Mouse (Mus musculus) neural tube, embryonic 10.5 days (tissue): ENCODE results near the gene Scaf8.

Experiments
- DNase-seq: peaks from one replicate; pipeline ENCODE4 v3.0.0-alpha.2; 2017; ENCODE audit warnings: low spot score; ENCODE audit errors: extremely low spot score

Gene Scaf8

DNA sequence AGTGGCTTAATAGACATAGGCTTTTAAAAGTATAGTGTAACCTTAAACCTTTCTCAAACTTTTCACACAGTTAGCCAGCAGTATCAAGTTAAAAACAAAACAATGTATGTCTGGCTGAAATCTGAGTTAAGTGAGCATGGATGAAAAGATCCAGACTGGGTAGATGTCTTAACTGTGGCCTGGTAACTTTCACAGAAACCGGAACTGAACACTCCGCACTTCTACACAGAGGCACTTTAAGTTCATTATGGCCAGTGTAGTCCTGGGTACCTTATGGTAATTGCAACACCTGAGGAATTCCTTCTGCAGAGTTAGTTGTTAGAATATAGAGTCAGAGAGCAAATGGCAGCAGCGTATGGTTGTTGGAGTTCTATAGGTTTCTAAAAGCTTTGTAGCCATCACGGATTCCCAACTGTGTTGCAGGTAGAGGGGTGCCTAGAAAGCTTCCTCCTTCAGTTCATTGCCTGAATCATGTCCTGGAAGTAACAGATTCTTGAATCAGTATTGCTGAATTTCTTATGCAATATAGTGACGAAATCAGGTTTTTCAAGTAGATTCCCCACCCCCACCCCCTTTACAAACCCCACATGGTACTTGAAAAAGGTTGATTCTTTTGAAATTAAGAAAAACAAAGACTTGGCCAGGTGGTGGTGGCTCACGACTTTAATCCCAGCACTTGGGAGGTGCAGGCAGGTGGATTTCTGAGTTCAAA, 92.9 kb downstream of the Scaf8 start:
- DNase-seq = no peak

DNA sequence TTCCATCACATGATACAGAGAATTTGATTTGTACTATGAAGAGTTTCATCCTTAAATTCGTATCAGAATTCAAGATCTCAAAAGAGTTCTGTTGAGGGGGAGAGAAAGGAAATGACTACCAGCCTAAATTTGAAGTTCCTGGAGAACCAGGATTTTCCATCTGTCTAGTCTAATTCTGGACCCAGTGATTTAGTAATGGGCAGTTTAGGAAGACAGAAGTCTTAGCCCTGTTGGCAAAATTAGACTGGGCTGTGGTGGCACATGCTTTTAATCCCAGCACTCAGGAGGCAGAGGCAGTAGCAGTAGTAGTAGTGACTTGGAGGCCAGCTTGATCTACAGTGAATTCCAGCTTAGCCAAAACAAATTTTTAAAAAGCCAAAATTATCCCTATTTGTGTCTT, 93.7 kb downstream of the Scaf8 start:
- DNase-seq = no peak

DNA sequence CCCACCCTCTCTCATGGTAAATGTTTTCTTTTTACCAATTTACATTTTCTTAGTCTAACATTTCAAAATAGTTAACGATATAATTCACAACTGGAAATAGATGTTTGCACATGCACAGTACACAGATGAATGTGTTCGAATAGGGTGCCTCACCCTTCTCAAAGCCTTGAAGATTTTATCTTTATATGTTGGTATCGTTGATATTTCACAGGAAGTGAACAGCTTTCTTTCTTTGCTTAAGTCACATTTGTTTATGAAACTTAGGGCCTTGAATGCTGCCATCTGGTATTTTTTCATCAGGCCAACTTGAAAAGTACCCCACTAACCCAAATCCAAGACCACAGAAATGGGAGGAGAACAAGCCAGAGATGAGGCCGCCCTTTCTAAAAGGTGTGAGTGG, 94.8 kb downstream of the Scaf8 start:
- DNase-seq = no peak

DNA sequence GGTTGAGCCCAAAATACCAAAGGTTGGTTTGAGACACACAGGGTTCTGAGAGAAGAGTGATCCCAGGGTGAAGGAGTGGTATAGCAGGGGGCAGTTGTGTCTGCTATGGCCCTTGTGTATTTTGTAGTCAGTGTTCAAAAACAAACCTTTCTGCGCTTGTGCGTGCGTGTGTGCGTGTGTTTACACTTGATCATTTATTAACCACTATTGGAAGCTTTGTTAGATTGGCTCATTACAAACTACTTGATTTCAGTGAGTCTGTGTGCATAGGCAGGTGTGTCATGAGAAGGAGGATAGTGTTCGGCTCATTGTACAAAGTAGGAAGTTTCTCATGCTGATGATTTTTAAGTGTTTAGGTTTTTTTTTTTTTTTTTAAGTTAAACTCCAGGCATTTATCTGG, 95.4 kb downstream of the Scaf8 start:
- no peak for DNase-seq

DNA sequence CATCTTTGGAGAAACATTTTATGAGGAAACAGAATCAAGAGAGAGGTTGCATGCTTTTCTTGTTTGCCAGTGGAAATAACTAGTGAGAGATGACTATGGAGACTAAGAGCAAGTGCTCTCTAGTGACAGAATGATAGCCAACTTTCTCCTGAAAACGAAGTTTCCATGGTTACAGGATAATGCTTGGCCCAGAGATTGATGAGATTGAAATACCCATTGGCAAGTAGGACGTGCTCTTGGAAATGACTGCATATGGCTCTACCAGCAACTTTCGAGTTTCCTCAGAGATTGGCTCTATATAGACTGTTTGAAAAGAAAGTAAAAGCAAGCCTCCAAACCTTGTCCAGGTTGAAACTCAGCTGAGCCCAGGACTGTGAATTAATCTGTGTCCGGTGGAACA, 97.3 kb downstream of the Scaf8 start:
- DNase-seq = no peak

DNA sequence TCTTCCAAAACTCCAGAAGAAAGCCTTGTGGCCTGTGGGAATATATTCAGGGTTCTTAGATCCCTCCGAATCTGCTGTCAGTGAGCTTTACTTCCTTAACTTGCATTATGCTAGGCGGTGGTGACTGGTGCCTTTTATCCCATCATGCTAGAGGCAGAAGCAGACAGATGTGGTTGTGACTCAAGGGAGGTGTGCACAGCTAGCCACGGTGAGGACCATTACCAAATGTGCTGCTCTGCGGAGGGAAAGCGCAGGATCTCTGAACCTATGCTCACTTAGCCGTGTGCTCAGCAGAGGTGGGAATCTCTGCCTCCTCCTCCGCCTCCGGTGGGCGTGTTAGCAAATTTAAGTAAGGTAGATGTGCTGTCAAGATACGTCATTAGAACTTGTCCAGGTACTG, 98.1 kb downstream of the Scaf8 start:
- DNase-seq = no peak

DNA sequence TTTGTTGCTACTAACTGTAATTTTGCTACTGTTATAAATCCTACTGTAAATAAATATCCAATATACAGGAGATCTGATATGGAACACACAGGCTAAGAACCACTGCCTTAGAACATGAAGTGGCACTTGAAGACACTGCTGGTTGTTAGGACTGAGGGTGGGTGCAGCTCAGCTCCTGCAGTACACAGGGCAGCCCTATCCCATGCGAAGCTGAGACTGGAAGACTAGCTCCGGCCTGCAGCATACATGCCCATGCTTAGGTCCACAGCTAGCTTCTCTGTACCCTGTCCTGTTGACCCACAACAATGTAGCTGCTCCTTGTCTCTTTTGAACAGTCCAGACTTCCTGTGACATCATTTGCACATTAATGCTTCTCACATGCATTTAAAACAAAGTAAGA, 100.1 kb downstream of the Scaf8 start:
- DNase-seq = no peak

DNA sequence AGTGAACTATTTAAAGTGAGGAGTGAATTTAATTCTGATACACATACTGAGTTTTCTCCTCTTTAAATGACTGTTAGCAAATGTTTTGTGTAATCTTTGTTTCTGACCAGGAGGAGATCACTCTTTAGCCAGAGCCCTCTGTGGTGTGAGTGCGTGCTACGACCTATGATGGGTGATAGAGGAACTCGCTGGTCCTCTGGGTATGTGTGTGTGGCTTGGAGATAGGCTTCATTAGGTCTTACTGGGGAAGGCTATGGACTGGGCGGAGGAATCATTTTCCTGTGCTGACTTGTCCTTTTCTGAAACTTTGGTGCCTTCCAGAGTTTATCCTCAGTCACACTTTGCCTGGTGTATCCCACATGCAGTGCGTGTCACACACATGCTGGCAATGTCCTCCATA, 102.3 kb downstream of the Scaf8 start:
- no peak for DNase-seq

DNA sequence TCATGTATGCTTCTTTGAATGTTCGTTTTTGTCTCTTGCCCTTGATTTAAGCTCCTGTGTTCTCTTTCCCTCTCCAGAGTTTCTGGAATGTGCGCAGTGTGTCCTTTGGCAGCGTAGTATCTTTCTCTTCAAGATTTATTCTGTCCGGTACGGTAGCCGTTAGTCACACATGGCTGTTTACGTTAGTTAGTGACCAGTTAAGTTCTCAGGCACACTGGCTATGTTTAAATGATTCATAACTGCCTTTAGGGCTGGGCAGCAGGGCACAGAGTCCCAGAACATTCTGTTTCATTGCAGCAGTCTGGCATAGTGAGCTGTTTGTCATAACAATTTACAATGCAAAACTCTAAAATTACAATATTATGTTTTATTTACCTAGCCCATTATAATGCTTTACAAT, 103.6 kb downstream of the Scaf8 start:
- no peak for DNase-seq

DNA sequence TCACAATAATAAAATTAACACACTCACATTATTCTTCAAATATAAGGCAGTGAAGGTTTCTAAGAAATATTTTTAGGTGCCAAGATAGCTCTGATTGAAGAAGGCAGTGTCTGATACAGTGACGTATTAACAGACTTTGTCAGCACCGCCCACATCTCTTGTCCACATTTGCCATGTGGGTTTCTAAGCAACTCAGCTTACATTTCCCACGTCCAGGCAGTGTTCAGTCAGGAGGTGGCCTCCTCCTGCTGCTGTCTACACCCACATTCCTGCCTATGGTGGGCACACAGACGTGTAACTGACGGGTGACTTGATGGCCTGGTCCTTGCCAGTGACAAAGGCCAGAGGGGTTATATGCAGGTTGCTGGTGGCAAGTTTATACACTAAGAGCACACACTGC, 104.1 kb downstream of the Scaf8 start:
- DNase-seq = no peak

DNA sequence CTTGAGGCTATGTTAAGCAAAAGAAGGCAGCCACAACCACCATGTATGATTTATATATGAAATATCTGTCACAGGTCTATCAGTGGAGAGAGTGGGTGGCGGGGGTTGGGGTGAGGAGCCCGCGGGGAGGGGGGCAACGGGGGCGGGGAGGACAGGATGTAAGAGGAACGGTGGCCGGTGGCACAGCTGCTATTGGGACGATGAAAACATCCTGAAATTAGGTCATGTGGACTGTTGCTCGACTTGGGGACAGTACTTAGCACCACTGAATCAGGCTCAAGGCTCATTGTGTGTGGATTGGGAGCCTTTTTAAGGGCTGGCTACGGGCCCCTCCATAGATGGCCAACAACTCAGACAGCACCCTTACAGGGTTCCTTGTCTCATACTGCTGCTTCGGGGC, 105.4 kb downstream of the Scaf8 start:
- DNase-seq = no peak

DNA sequence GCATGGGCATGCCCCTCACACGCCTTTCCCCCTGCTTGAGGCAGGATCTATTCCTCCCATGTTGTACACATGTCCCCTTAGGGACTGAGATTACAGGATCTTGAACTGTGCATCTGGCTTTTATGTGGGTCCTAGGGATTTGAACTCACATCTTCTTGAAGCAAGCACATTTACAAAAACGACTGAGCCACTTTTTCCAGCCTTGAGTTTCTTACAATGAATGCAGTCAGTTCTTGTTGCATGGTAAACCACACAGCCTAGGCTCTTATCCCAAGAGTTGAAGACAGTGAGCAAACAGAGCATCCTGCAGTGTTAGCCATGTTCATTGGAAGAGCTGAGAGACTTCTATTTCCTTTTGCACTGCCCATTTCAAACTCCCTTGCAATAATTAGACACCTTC, 108.3 kb downstream of the Scaf8 start:
- DNase-seq = no peak

DNA sequence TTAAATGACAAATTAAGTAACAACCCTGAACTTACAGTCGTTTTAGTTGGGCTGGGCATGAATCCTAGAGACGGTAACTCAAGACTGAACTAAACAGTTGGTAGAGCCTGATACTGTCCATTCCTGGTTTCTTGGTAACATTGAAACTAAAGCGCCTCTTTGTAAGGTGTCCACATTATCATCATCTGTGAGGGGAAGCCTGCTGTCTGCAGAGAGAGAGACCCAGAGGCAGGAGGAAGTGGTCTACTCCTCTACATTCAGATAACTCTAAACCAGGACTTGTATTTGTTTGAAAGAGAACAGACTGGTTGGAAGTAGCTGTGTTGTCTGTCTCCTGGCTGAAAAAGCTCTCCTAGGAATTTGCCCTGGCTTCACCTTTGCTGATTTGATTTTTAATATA, 108.9 kb downstream of the Scaf8 start:
- no peak for DNase-seq

DNA sequence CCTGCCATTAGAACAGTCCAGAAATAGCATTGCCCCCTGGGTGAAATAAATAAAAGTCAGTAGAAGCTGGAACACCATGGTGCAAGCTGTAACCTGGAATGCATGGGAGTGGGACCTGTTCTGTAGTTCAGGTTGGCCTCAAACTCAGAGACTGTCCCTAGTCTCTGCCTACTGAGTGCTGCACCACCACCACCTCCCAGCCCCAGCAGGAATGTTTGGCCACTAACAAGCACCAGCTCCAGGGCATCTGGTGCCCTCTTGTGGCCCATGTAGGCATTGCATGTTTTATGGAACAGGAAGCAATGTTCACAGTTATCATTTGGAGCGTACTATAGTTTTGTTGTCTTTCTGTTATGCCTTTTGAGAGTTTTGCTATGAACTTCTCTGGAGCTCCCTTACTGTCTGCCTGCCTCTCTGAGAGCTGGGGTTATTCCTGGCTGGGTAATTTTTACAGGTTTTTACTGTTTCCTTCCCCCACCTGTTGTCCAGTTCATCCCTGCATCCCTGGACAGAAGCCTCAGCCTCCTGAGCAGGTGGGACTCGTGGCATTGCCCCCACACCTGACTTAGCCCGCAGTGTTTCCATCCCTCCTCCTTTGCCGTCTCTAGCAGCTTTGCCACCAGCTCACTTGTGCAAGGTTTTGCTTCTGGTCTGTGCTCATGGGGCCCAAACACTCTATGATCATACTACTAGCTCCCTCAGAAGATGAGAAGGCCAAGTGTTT, 109.8 kb downstream of the Scaf8 start:
- DNase-seq = peak; percentile 84

DNA sequence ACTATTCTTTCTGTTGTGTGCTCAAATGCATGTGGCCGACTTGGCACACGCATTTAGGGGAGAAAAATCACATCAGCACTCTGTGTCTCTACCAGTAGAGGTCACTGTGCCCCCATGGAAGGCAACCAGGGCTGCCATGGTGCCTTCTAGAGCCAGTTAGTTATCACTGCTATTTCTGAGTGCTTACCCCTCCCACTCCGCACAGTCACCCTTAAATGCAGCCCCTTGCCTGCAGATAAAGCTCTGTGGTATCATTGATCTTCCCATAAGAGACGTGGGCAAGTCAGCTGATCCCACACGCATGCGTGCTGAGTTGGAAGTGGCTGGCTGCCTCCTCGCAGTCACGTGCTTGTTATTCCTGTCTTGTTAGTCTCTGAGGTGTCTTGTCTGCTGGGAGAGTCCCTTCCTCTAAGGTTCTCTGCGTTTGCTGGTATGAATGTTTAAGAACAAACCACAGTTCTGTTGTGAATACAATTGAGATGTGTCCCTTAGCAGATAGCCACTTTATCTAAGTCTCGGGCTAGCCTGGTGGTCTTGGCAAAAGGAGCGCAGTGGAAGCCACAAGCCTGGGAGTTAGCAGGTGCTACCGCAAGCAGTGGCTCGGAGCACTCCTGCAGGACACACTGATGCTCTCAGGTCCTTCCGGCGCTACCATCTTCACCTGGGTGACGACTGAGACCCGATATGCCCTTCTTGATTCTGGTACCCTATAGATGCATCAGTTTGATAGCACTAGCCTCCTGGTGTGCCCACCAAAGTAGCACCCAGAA, 115.6 kb downstream of the Scaf8 start:
- peak; percentile 51 for DNase-seq

DNA sequence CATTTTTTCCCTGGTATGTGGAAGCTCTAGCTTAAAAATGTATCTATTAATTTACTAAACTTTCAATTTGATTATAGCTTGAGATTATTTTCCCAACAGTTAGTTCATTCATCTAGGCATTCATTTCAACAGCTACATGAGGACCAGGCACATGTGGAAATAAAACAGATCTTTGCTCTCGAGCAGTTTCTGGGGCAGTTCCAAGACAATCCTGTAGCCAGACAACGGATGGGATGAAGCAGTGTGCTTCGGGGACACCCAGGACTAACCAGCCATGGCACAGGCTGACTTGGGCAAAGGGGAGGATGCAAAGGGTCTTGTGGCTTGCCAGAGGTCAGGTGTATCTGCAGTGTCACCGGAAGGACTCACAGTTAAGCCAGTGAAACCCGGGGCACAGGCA, 117.9 kb downstream of the Scaf8 start:
- DNase-seq = no peak

DNA sequence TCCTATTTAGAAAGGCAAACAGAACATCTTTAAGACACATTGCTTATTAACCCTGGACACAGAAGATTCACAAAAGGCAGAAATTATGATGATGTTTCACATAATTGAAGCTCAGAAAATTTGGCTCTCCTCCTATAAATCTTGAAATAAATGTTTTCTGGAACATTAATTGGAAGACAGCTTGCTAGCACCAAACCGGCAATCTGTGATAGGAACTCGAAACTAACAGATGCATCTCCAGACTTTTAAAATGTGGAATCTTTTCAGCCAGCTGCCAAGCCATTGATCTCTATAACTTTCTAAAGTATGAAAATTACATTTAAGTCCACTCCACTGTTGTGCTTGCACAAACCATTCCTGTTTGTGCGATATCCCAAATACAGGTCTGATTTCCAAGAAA, 128.9 kb downstream of the Scaf8 start:
- DNase-seq = no peak

DNA sequence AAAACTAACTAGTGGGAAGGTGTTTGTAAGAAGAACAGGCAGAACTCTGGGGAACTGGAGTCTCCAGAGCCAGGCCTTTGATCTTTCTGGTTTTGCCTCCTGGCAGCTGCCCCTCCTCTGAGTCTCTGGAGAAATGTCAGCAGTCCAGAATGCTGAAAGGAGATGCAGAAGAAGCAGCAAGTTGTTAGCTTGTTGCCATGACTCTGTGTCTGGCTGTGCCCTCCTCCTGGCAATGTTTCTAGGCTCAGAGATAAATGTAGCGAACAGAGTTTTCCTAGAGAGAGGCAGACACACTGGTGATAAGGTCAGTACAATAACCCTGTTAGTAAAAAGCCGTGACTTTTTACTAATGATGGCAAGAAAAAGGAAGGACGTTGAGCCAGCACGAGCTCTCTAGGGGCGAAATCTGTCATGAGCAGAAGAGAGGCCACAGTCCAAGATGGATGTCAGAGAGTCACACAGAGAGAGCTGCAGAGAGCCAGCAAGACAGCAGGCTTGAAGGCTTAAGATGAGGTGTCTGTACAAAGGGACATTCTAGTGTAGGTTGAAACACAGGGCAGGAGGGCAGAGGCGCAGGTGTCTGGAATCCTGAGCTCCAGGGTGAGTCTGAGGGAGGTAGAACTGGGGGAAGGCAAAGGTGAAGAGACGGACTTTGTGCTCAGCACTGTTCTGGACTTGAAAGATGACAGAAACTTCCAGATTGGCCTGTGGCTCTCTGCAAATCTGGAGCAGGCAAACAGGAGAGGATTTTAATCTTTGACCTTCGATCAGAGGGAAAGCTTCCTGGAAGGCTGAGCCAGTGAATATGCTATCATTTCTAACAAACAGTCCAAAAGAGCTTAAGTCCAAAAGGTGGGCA, 130.3 kb downstream of the Scaf8 start:
- DNase-seq = no peak

DNA sequence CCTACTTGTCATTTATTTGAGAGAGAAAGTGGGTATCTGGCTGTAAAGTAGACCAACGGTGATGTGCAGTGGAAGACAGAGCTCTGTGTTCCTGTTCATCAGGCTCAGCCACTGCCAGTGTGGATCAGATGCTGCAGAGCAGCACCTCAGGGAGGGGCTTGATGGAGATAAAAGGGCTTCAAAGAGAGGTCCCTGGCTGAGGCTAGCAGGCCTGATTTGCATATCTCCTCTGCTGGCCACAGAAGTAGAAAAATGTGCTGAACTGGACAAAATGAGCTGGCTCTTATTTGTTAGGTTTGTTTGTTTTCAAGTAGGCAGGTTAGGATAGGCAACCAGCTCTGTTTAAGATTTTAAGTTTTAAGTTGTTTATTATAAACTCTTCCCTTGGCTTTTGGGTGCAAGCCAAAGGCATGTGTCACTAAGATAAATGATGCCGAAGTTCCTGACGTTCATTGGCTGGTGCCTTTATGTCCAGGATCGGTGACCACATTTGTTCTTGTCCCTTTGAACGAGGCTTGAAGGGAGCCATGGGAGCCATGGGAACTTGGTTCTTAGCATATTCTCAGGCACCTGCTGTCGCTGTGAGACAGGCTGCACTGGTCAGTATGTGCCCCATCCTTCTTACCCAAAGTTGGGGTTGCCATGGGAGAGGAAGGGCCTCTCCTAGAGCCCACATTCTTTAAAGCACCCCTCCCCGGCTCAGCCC, 132.0 kb downstream of the Scaf8 start:
- peak; percentile 43 for DNase-seq
